ENCODE assay signal across 18 mouse cellular contexts in the genomic region with DNA sequence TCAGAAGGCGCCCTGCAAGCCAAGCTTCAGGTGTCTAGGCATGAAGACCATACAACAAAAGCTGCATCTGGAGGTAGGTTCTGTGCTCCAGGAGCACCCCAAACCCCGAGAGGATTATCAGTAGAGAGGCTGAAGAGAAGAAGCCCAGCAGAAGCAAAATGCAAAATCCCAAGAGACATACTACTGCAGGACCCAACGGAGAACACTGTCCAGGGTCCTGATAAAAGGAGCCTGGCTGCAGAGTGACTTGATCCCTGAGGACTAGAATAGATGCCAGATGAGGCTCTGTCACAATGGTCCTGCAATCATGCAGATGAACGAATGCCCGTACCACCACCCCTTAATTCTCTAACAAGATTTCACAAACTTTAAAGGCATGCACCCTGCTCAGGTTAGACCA.
A peak's percentile ranks its signal among the peaks of the same experiment; 100 is the strongest.
DNase-seq lines count a peak whose midpoint lies in the region; ATAC-seq and TF ChIP-seq lines count a peak whose summit lies in the region.
"Had no signal": no experiment of that assay in that cellular context is flagged by ENCODE, and none has a peak within 500 bp of the region (broad histone marks: within the 10 kb centered on the region; RNA-seq: fewer than 3 reads in every experiment).

No protein-coding gene starts in this region.

- no peaks in the 10 kb centered on the region for H3K9me3 ChIP-seq in kidney, postnatal 0 days (replicated peaks; ENCODE audit: low read length)
- H3K9me3 ChIP-seq in neural tube, embryonic 15.5 days (replicated peaks): no peaks in the 10 kb centered on the region
- H3K9me3 ChIP-seq: limb, embryonic 12.5 days; midbrain, embryonic 12.5 days had no signal

- no peak overlapping the region for H3K27ac ChIP-seq in kidney, postnatal 0 days
- no peak overlapping the region for H3K27ac ChIP-seq in neural tube, embryonic 15.5 days (replicated peaks)
- H3K27ac ChIP-seq: limb, embryonic 12.5 days; midbrain, embryonic 12.5 days had no signal

- ATAC-seq in kidney, postnatal 0 days (replicated peaks; ENCODE audit: low FRiP score, low read depth): no peak
- no peak for ATAC-seq in neural tube, embryonic 15.5 days (ENCODE audit: low FRiP score)
- ATAC-seq: activated CD4-positive, CD25-positive, alpha-beta regulatory T cell, adult 4 months; forebrain, postnatal 0 days; hindbrain, embryonic 16.5 days; liver, postnatal 0 days had no signal

- no peaks in the 10 kb centered on the region for H3K4me1 ChIP-seq in kidney, postnatal 0 days (replicated peaks; ENCODE audit: insufficient read depth, low read length)
- H3K4me1 ChIP-seq in neural tube, embryonic 15.5 days: peaks cover 7% of the 10 kb centered on the region

- H3K9ac ChIP-seq in kidney, postnatal 0 days (ENCODE audit: low read depth, low read length): no peak overlapping the region
- no peak overlapping the region for H3K9ac ChIP-seq in neural tube, embryonic 15.5 days (replicated peaks)
- H3K9ac ChIP-seq: forebrain, postnatal 0 days; limb, embryonic 12.5 days; liver, postnatal 0 days; midbrain, embryonic 12.5 days had no signal

- no peak overlapping the region for H3K4me2 ChIP-seq in kidney, postnatal 0 days (ENCODE audit: low read length)
- no peak overlapping the region for H3K4me2 ChIP-seq in neural tube, embryonic 15.5 days
- H3K4me2 ChIP-seq: limb, embryonic 12.5 days; midbrain, embryonic 12.5 days had no signal

- 56% methylated on average over 5 of the region's 5 CpGs for WGBS in kidney, postnatal 0 days
- 70% methylated on average over 5 of the region's 5 CpGs for WGBS in neural tube, embryonic 15.5 days

- peak; percentile 30 for DNase-seq in adrenal gland, postnatal 10 days
- no peak for DNase-seq in adrenal gland, adult 8-10 months
- DNase-seq in kidney, postnatal 0 days (ENCODE audit: low spot score): peak; percentile 71
- DNase-seq in kidney, adult 8-10 months: no peak
- DNase-seq in ovary, postnatal 36 days (ENCODE audit: low spot score): peak; percentile 5
- no peak for DNase-seq in ovary, postnatal 10 days (ENCODE audit: low spot score)
- DNase-seq in retina, postnatal 1 day: peak; percentile 40
- DNase-seq: cerebellum, postnatal 10 days; forebrain, postnatal 0 days; gastrocnemius, postnatal 25 days; liver, postnatal 0 days; right cerebral cortex, adult 18-20 months; thymus, adult 2 months had no signal

- H3K27me3 ChIP-seq in kidney, postnatal 0 days (ENCODE audit: insufficient read depth, low read length): no peaks in the 10 kb centered on the region
- H3K27me3 ChIP-seq in neural tube, embryonic 15.5 days (replicated peaks): no peaks in the 10 kb centered on the region
- H3K27me3 ChIP-seq: midbrain, embryonic 12.5 days had no signal

- TF ChIP-seq CTCF in kidney, postnatal 0 days (IDR thresholded peaks at IDR 0.05; ENCODE audit: low read depth): no peak

- no peak overlapping the region for H3K4me3 ChIP-seq in kidney, postnatal 0 days (replicated peaks; ENCODE audit: low read depth, low read length)
- H3K4me3 ChIP-seq in neural tube, embryonic 15.5 days (replicated peaks): no peak overlapping the region
- H3K4me3 ChIP-seq: limb, embryonic 12.5 days; midbrain, embryonic 12.5 days had no signal

- no peaks in the 10 kb centered on the region for H3K36me3 ChIP-seq in kidney, postnatal 0 days (ENCODE audit: insufficient read depth, low read length)
- H3K36me3 ChIP-seq in neural tube, embryonic 15.5 days: no peaks in the 10 kb centered on the region
- H3K36me3 ChIP-seq: limb, embryonic 12.5 days; midbrain, embryonic 12.5 days had no signal

Comparison
In these comparisons a context has a peak if more than half of its experiments do, and no peak if none do; other contexts are left out.
1. DNase-seq: peak in adrenal gland, postnatal 10 days (single experiment), kidney, postnatal 0 days (single experiment), ovary, postnatal 36 days (single experiment) and retina, postnatal 1 day (single experiment); none in adrenal gland, adult 8-10 months (single experiment), kidney, adult 8-10 months (0 of 2) and ovary, postnatal 10 days (single experiment).